Mouse (Mus musculus): ENCODE measurements around the gene Fkbp15. TPM values are rescaled to one million over a fixed set of nuclear protein-coding genes. Genes with fewer than 3 reads are reported as not detected.
"Not testable (repeated sequence)": the region's sequence is repeated elsewhere in the genome, so short reads cannot be mapped to it uniquely, and the experiment has no call there.

Gene Fkbp15
- polyA plus RNA-seq, 1 experiment from 2014 or later = 26.9 TPM

- WGBS = 77% methylated on average over 7 of the region's 7 CpGs
- not testable (repeated sequence) for H3K9ac ChIP-seq; H3K9me3 ChIP-seq; H3K27ac ChIP-seq; ATAC-seq (ENCODE audit: low FRiP score, low read depth); H3K4me2 ChIP-seq (replicated peaks); H3K4me3 ChIP-seq; H3K27me3 ChIP-seq (replicated peaks); H3K4me1 ChIP-seq; H3K36me3 ChIP-seq
These were observed 94.3 kb downstream of the Fkbp15 start for GRCm38 (mm10) chr4:62266016-62266415.

- 62% methylated on average over 10 of the region's 10 CpGs for WGBS
- H3K36me3 ChIP-seq = no peaks in the 10 kb centered on the region
- H3K27me3 ChIP-seq (replicated peaks) = no peaks in the 10 kb centered on the region
- H3K9ac ChIP-seq = no peak overlapping the region
- H3K4me1 ChIP-seq = no peaks in the 10 kb centered on the region
- no peak for ATAC-seq (ENCODE audit: low FRiP score, low read depth)
- no peak overlapping the region for H3K4me2 ChIP-seq (replicated peaks)
- H3K4me3 ChIP-seq = no peak overlapping the region
- H3K9me3 ChIP-seq = no peaks in the 10 kb centered on the region
- H3K27ac ChIP-seq = no peak overlapping the region
These were observed 95.1 kb downstream of the Fkbp15 start for GRCm38 (mm10) chr4:62265154-62265836.

- H3K27ac ChIP-seq = no peak overlapping the region
- 44% methylated on average over 7 of the region's 7 CpGs for WGBS
- H3K4me3 ChIP-seq = no peak overlapping the region
- no peak overlapping the region for H3K4me2 ChIP-seq (replicated peaks)
- no peaks in the 10 kb centered on the region for H3K9me3 ChIP-seq
- H3K27me3 ChIP-seq (replicated peaks) = no peaks in the 10 kb centered on the region
- H3K4me1 ChIP-seq = no peaks in the 10 kb centered on the region
- H3K36me3 ChIP-seq = no peaks in the 10 kb centered on the region
- no peak overlapping the region for H3K9ac ChIP-seq
- ATAC-seq (ENCODE audit: low FRiP score, low read depth) = peak; percentile 44; the same call in 1 of the 2 replicates
These were observed 97.1 kb downstream of the Fkbp15 start for GRCm38 (mm10) chr4:62263133-62263844.

GRCm38 (mm10) chr4:62262276-62262675, 98.1 kb downstream of the Fkbp15 start, which contains the start of gene Slc31a2:
Gene Slc31a2 (plus strand): TSS chr4:62262562.
- WGBS = 42% methylated on average over 2 of the region's 2 CpGs
- no peak within 1 kb of the TSS for H3K4me3 ChIP-seq
- H3K27ac ChIP-seq = no peak within 1 kb of the TSS
- no peaks in the 10 kb centered on the region for H3K36me3 ChIP-seq
- no peaks in the 10 kb centered on the region for H3K27me3 ChIP-seq (replicated peaks)
- H3K4me2 ChIP-seq (replicated peaks) = no peak within 1 kb of the TSS
- H3K4me1 ChIP-seq = no peaks in the 10 kb centered on the region
- H3K9ac ChIP-seq = no peak within 1 kb of the TSS
- H3K9me3 ChIP-seq = no peaks in the 10 kb centered on the region
- no peak for ATAC-seq (ENCODE audit: low FRiP score, low read depth)

GRCm38 (mm10) chr4:62256931-62257330, 103.4 kb downstream of the Fkbp15 start:
- WGBS = 37% methylated on average over 8 of the region's 8 CpGs
- H3K9me3 ChIP-seq = no peaks in the 10 kb centered on the region
- no peak overlapping the region for H3K27ac ChIP-seq
- no peak for ATAC-seq (ENCODE audit: low FRiP score, low read depth)
- H3K9ac ChIP-seq = no peak overlapping the region
- no peak overlapping the region for H3K4me3 ChIP-seq
- no peaks in the 10 kb centered on the region for H3K27me3 ChIP-seq (replicated peaks)
- no peak overlapping the region for H3K4me2 ChIP-seq (replicated peaks)
- H3K4me1 ChIP-seq = no peaks in the 10 kb centered on the region
- H3K36me3 ChIP-seq = no peaks in the 10 kb centered on the region

GRCm38 (mm10) chr4:62254551-62254950, 105.8 kb downstream of the Fkbp15 start:
- H3K4me3 ChIP-seq = no peak overlapping the region
- no peak overlapping the region for H3K9ac ChIP-seq
- no peak overlapping the region for H3K4me2 ChIP-seq (replicated peaks)
- 72% methylated on average over 8 of the region's 8 CpGs for WGBS
- no peak overlapping the region for H3K27ac ChIP-seq
- H3K36me3 ChIP-seq = no peaks in the 10 kb centered on the region
- H3K9me3 ChIP-seq = no peaks in the 10 kb centered on the region
- ATAC-seq (ENCODE audit: low FRiP score, low read depth) = no peak
- H3K4me1 ChIP-seq = no peaks in the 10 kb centered on the region
- no peaks in the 10 kb centered on the region for H3K27me3 ChIP-seq (replicated peaks)

- ATAC-seq (ENCODE audit: low FRiP score, low read depth) = no peak
- 91% methylated on average over 4 of the region's 4 CpGs for WGBS
These were observed 108.6 kb downstream of the Fkbp15 start for GRCm38 (mm10) chr4:62251776-62252175.

GRCm38 (mm10) chr4:62250896-62251544, 109.3 kb downstream of the Fkbp15 start:
- Histone ChIP-seq H3K9me3 (no peaks in the 10 kb centered on the region), H3K4me2 (replicated peaks) (no peak overlapping the region), H3K9ac (no peak overlapping the region), H3K27me3 (replicated peaks) (no peaks in the 10 kb centered on the region), H3K4me3 (no peak overlapping the region), H3K27ac (no peak overlapping the region), H3K36me3 (no peaks in the 10 kb centered on the region), H3K4me1 (no peaks in the 10 kb centered on the region)
- ATAC-seq (ENCODE audit: low FRiP score, low read depth) = no peak
- 33% methylated on average over 3 of the region's 3 CpGs for WGBS

More at GRCm38 (mm10) chr4:62251776-62252175, 108.6 kb downstream of the Fkbp15 start:
- no peak overlapping the region for H3K9ac ChIP-seq
- H3K9me3 ChIP-seq = no peaks in the 10 kb centered on the region
- no peaks in the 10 kb centered on the region for H3K27me3 ChIP-seq (replicated peaks)
- H3K4me2 ChIP-seq (replicated peaks) = no peak overlapping the region
- no peaks in the 10 kb centered on the region for H3K4me1 ChIP-seq
- no peak overlapping the region for H3K4me3 ChIP-seq
- no peaks in the 10 kb centered on the region for H3K36me3 ChIP-seq
- H3K27ac ChIP-seq = no peak overlapping the region

Other genes starting within 250 kb of the Fkbp15 start
- not detected in 2 replicates for gene Mup21, start 209.7 kb downstream of the Fkbp15 start, polyA plus RNA-seq (2016; fragmentation: Nextera tagmentation; extraction: Ambion mirVana)
- 21.7 and 26.3 TPM in 2 replicates for gene Zfp37, start 129.5 kb downstream of the Fkbp15 start, polyA plus RNA-seq (2016; fragmentation: Nextera tagmentation; extraction: Ambion mirVana)
- gene Slc31a2, start 98.0 kb downstream of the Fkbp15 start, polyA plus RNA-seq (2016; fragmentation: Nextera tagmentation; extraction: Ambion mirVana) = 14.5 and 15.5 TPM in 2 replicates
- 39.7 and 40.7 TPM in 2 replicates for gene Slc31a1, start 179 bp upstream of the Fkbp15 start, polyA plus RNA-seq (2016; fragmentation: Nextera tagmentation; extraction: Ambion mirVana)
- gene Cdc26, start 48.1 kb upstream of the Fkbp15 start, polyA plus RNA-seq (2016; fragmentation: Nextera tagmentation; extraction: Ambion mirVana) = 139 and 140 TPM in 2 replicates
- gene Prpf4, start 48.2 kb upstream of the Fkbp15 start, polyA plus RNA-seq (2016; fragmentation: Nextera tagmentation; extraction: Ambion mirVana) = 22.0 and 23.3 TPM in 2 replicates
- not detected in 2 replicates for gene Rnf183, start 74.7 kb upstream of the Fkbp15 start, polyA plus RNA-seq (2016; fragmentation: Nextera tagmentation; extraction: Ambion mirVana)
- 5.7 and 6.8 TPM in 2 replicates for gene Wdr31, start 110.3 kb upstream of the Fkbp15 start, polyA plus RNA-seq (2016; fragmentation: Nextera tagmentation; extraction: Ambion mirVana)
- 0.65 and 0.74 TPM in 2 replicates for gene Bspry, start 119.5 kb upstream of the Fkbp15 start, polyA plus RNA-seq (2016; fragmentation: Nextera tagmentation; extraction: Ambion mirVana)
- 14.6 and 14.8 TPM in 2 replicates for gene Hdhd3, start 142.9 kb upstream of the Fkbp15 start, polyA plus RNA-seq (2016; fragmentation: Nextera tagmentation; extraction: Ambion mirVana)
- 65.3 and 69.1 TPM in 2 replicates for gene Alad, start 159.4 kb upstream of the Fkbp15 start, polyA plus RNA-seq (2016; fragmentation: Nextera tagmentation; extraction: Ambion mirVana)
- 82.9 and 88.6 TPM in 2 replicates for gene Pole3, start 164.5 kb upstream of the Fkbp15 start, polyA plus RNA-seq (2016; fragmentation: Nextera tagmentation; extraction: Ambion mirVana)
- gene 4933430I17Rik, start 164.8 kb upstream of the Fkbp15 start, polyA plus RNA-seq (2016; fragmentation: Nextera tagmentation; extraction: Ambion mirVana) = 1.1 TPM in 2 replicates
- 77.2 and 77.3 TPM in 2 replicates for gene Rgs3, start 199.3 kb upstream of the Fkbp15 start, polyA plus RNA-seq (2016; fragmentation: Nextera tagmentation; extraction: Ambion mirVana)

Measured in neural tube, embryonic 12.5 days (tissue).